Mouse (Mus musculus): ENCODE data around the gene Nkapd1.

GRCm38 (mm10) chr9:50565173-50565572, 52.1 kb downstream of the Nkapd1 start:
- TF ChIP-seq CTCF (IDR thresholded peaks at IDR 0.05 in 2 of 3, conservative IDR thresholded peaks at IDR 0.05 in 1 of 3; ENCODE audit: control insufficient read depth in 1 of 3, insufficient read depth in 1 of 3, low read depth in 2 of 3, low read length in 3 of 3, poor library complexity in 1 of 3, severe bottlenecking in 1 of 3), result no peak
- TF ChIP-seq POLR2A (IDR thresholded peaks at IDR 0.05; ENCODE audit: control insufficient read depth in 1 of 2, insufficient read depth in 1 of 2, low read depth in 1 of 2, low read length in 2 of 2, poor library complexity in 1 of 2), result no peak
- no peak for TF ChIP-seq CHD2 (IDR thresholded peaks at IDR 0.05; ENCODE audit: low read length)
- no peak for TF ChIP-seq CHD1 (IDR thresholded peaks at IDR 0.05; ENCODE audit: low read depth, low read length)
